Comparison of ENCODE assay signal across 7 mouse cellular contexts in the genomic region with DNA sequence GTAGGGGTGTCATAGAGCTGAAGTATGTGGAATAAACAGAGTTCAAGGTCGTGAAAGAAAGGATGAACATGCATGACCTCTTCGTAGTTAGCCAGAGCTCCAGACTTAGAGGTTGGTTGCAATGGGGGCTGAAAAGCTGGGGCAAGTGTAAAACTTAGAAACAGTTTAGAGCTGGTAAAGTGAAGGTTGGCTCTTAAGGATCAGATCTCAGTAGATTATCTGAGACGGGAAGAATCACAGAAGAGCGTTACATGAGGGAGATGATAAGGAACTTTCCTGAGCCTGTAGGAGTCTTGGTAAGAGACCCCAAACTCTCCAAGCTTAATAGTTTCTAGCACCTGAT. TPM values are rescaled to one million over a fixed set of nuclear protein-coding genes. Genes with fewer than 3 reads are reported as not detected.
DNase-seq lines count a peak whose midpoint lies in the region; ATAC-seq and TF ChIP-seq lines count a peak whose summit lies in the region.

No protein-coding gene starts in this region.

- DNase-seq in lung, adult 2 months, result no peak
- DNase-seq in lung, postnatal 10 days, result no peak
- DNase-seq in limb, embryonic 10.5 days (ENCODE audit: low spot score), result no peak
- DNase-seq in Muller cell, postnatal 12 days (ENCODE audit: inconsistent ontology term), result no peak
- no peak for DNase-seq in testis, postnatal 10 days (ENCODE audit: low spot score)

- peaks cover 33% of the 10 kb centered on the region for H3K4me1 ChIP-seq in lung, adult 2 months (ENCODE audit: control insufficient read depth, insufficient read depth, low read length)
- peaks cover 74% of the 10 kb centered on the region for H3K4me1 ChIP-seq in embryonic facial prominence, embryonic 15.5 days
- peaks cover 69% of the 10 kb centered on the region for H3K4me1 ChIP-seq in limb, embryonic 10.5 days
- peaks cover 77% of the 10 kb centered on the region for H3K4me1 ChIP-seq in neural tube, embryonic 15.5 days

- no peaks in the 10 kb centered on the region for H3K27me3 ChIP-seq in embryonic facial prominence, embryonic 15.5 days
- no peaks in the 10 kb centered on the region for H3K27me3 ChIP-seq in limb, embryonic 10.5 days (ENCODE audit: low read depth, poor library complexity, severe bottlenecking)
- no peaks in the 10 kb centered on the region for H3K27me3 ChIP-seq in neural tube, embryonic 15.5 days (replicated peaks)

- peak overlapping the region; percentile 87 for H3K4me3 ChIP-seq in lung, adult 2 months (replicated peaks; ENCODE audit: extremely low read depth, low read depth, low read length)
- H3K4me3 ChIP-seq in embryonic facial prominence, embryonic 15.5 days (replicated peaks), result peak overlapping the region; percentile 86
- peak overlapping the region; percentile 86 for H3K4me3 ChIP-seq in limb, embryonic 10.5 days
- H3K4me3 ChIP-seq in neural tube, embryonic 15.5 days (replicated peaks), result peak overlapping the region; percentile 68

- no peaks in the 10 kb centered on the region for H3K9me3 ChIP-seq in embryonic facial prominence, embryonic 15.5 days (replicated peaks)
- H3K9me3 ChIP-seq in limb, embryonic 10.5 days (replicated peaks), result no peaks in the 10 kb centered on the region
- H3K9me3 ChIP-seq in neural tube, embryonic 15.5 days (replicated peaks), result no peaks in the 10 kb centered on the region

- TF ChIP-seq POLR2A in lung, adult 2 months (IDR thresholded peaks at IDR 0.05; ENCODE audit: borderline replicate concordance, extremely low read depth, low read depth, low read length), result no peak

- H3K36me3 ChIP-seq in embryonic facial prominence, embryonic 15.5 days, result peaks cover 10% of the 10 kb centered on the region
- peaks cover 11% of the 10 kb centered on the region for H3K36me3 ChIP-seq in limb, embryonic 10.5 days
- peaks cover 11% of the 10 kb centered on the region for H3K36me3 ChIP-seq in neural tube, embryonic 15.5 days

- TF ChIP-seq CTCF in lung, adult 2 months (IDR thresholded peaks at IDR 0.05; ENCODE audit: insufficient read depth, low read length), result no peak

- 3% methylated on average over 4 of the region's 4 CpGs for WGBS in lung, adult 2 months
- 9% methylated on average over 4 of the region's 4 CpGs for WGBS in embryonic facial prominence, embryonic 15.5 days
- 20% methylated on average over 4 of the region's 4 CpGs for WGBS in limb, embryonic 10.5 days
- 14% methylated on average over 4 of the region's 4 CpGs for WGBS in neural tube, embryonic 15.5 days

- peak overlapping the region; percentile 37; the same call in 1 of the 2 replicates for H3K9ac ChIP-seq in embryonic facial prominence, embryonic 15.5 days
- H3K9ac ChIP-seq in neural tube, embryonic 15.5 days (replicated peaks), result peak overlapping the region; percentile 77

- H3K27ac ChIP-seq in embryonic facial prominence, embryonic 15.5 days (replicated peaks), result peak overlapping the region; percentile 100
- H3K27ac ChIP-seq in limb, embryonic 10.5 days, result peak overlapping the region; percentile 97
- peak overlapping the region; percentile 100 for H3K27ac ChIP-seq in neural tube, embryonic 15.5 days (replicated peaks)

- peak overlapping the region; percentile 80 for H3K4me2 ChIP-seq in embryonic facial prominence, embryonic 15.5 days (replicated peaks)
- H3K4me2 ChIP-seq in neural tube, embryonic 15.5 days, result peak overlapping the region; percentile 78

- no peak for ATAC-seq in embryonic facial prominence, embryonic 15.5 days (ENCODE audit: insufficient number of reproducible peaks, low FRiP score, low TSS enrichment, low read depth)
- ATAC-seq in neural tube, embryonic 15.5 days (ENCODE audit: low FRiP score), result no peak

RNA-seq across cellular contexts. Expression of a gene that starts 10.5 kb away (rescaled TPM):
- 96.1 and 107 TPM in 2 replicates for polyA plus RNA-seq in lung, adult 2 months (2012; rRNA removed)
- 46.3 and 50.6 TPM in 2 replicates for polyA plus RNA-seq in embryonic facial prominence, embryonic 15.5 days (2015; fragmentation: Nextera tagmentation; extraction: Ambion mirVana)
- 21.4 and 25.2 TPM in 2 replicates for polyA plus RNA-seq in limb, embryonic 10.5 days (2016; fragmentation: Nextera tagmentation; extraction: Ambion mirVana)
- polyA plus RNA-seq in neural tube, embryonic 15.5 days (2015; fragmentation: Nextera tagmentation; extraction: Ambion mirVana), result 33.3 and 37.2 TPM in 2 replicates

RNA-seq across cellular contexts. Expression of a gene that starts 19.8 kb away (rescaled TPM):
- polyA plus RNA-seq in lung, adult 2 months (2012; rRNA removed), result 42.7 and 49.1 TPM in 2 replicates
- 213 and 216 TPM in 2 replicates for polyA plus RNA-seq in embryonic facial prominence, embryonic 15.5 days (2015; fragmentation: Nextera tagmentation; extraction: Ambion mirVana)
- polyA plus RNA-seq in limb, embryonic 10.5 days (2016; fragmentation: Nextera tagmentation; extraction: Ambion mirVana), result 224 and 248 TPM in 2 replicates
- polyA plus RNA-seq in neural tube, embryonic 15.5 days (2015; fragmentation: Nextera tagmentation; extraction: Ambion mirVana), result 458 and 569 TPM in 2 replicates

RNA-seq across cellular contexts. Expression of a gene that starts 23.2 kb away (rescaled TPM):
- not detected in 2 replicates for polyA plus RNA-seq in lung, adult 2 months (2012; rRNA removed)
- polyA plus RNA-seq in embryonic facial prominence, embryonic 15.5 days (2015; fragmentation: Nextera tagmentation; extraction: Ambion mirVana), result 0.49 and 0.65 TPM in 2 replicates
- polyA plus RNA-seq in limb, embryonic 10.5 days (2016; fragmentation: Nextera tagmentation; extraction: Ambion mirVana), result 1.1 and 1.3 TPM in 2 replicates
- 3.0 and 3.5 TPM in 2 replicates for polyA plus RNA-seq in neural tube, embryonic 15.5 days (2015; fragmentation: Nextera tagmentation; extraction: Ambion mirVana)

RNA-seq across cellular contexts. Expression of a gene that starts 27.4 kb away (rescaled TPM):
- 41.1 and 51.4 TPM in 2 replicates for polyA plus RNA-seq in lung, adult 2 months (2012; rRNA removed)
- polyA plus RNA-seq in embryonic facial prominence, embryonic 15.5 days (2015; fragmentation: Nextera tagmentation; extraction: Ambion mirVana), result 21.0 and 22.1 TPM in 2 replicates
- polyA plus RNA-seq in limb, embryonic 10.5 days (2016; fragmentation: Nextera tagmentation; extraction: Ambion mirVana), result 14.2 and 16.6 TPM in 2 replicates
- polyA plus RNA-seq in neural tube, embryonic 15.5 days (2015; fragmentation: Nextera tagmentation; extraction: Ambion mirVana), result 3.7 and 6.5 TPM in 2 replicates

RNA-seq across cellular contexts. Expression of a gene that starts 27.9 kb away (rescaled TPM):
- not detected in 2 replicates for polyA plus RNA-seq in lung, adult 2 months (2012; rRNA removed)
- 1.2 and 1.8 TPM in 2 replicates for polyA plus RNA-seq in embryonic facial prominence, embryonic 15.5 days (2015; fragmentation: Nextera tagmentation; extraction: Ambion mirVana)
- polyA plus RNA-seq in limb, embryonic 10.5 days (2016; fragmentation: Nextera tagmentation; extraction: Ambion mirVana), result 0.14 and 0.38 TPM in 2 replicates
- 73.5 and 98.1 TPM in 2 replicates for polyA plus RNA-seq in neural tube, embryonic 15.5 days (2015; fragmentation: Nextera tagmentation; extraction: Ambion mirVana)
